Mouse (Mus musculus) myocyte (in vitro differentiated cells): ENCODE data around the gene Phactr4.
A peak's percentile ranks its signal among the peaks of the same experiment; 100 is the strongest.

Source experiments
- CEBPB ChIP-seq: IDR thresholded peaks from 2 replicates; pipeline ENCODE4 v1.6.1; 2011; ENCODE audit warnings: mild to moderate bottlenecking, moderate library complexity; ENCODE audit not compliant: poor library complexity, insufficient read depth, severe bottlenecking
- E2F4 ChIP-seq: IDR thresholded peaks from one replicate; pipeline ENCODE4 v1.6.1; 2011; ENCODE audit warnings: mild to moderate bottlenecking, control low read depth, moderate library complexity; ENCODE audit not compliant: insufficient read depth
- MAX ChIP-seq: IDR thresholded peaks from one replicate; pipeline ENCODE4 v1.6.1; 2011; ENCODE audit warnings: low read depth, mild to moderate bottlenecking, control low read depth
- MYOD1 ChIP-seq, 3 experiments: IDR thresholded peaks; one replicate each; pipeline ENCODE4 v1.6.1; 2011; ENCODE audit warnings: control low read depth in 2 of 3, low read depth in 2 of 3, mild to moderate bottlenecking in 2 of 3, moderate library complexity in 1 of 3; ENCODE audit not compliant: insufficient read length in 2 of 3, control insufficient read depth in 1 of 3
- MYOG ChIP-seq, 3 experiments: IDR thresholded peaks; one replicate each; pipeline ENCODE4 v1.6.1; 2011; ENCODE audit warnings: control low read depth in 2 of 3, low read depth in 2 of 3, mild to moderate bottlenecking in 2 of 3; ENCODE audit not compliant: insufficient read length in 2 of 3, control insufficient read depth in 1 of 3, insufficient read depth in 1 of 3
- POLR2A ChIP-seq: IDR thresholded peaks from one replicate; pipeline ENCODE4 v1.6.1; 2011; ENCODE audit warnings: low read depth, mild to moderate bottlenecking, control low read depth, moderate library complexity; ENCODE audit not compliant: insufficient read length
- POLR2AphosphoS2 ChIP-seq: IDR thresholded peaks from one replicate; pipeline ENCODE4 v1.6.1; 2011; ENCODE audit warnings: low read depth, control low read depth; ENCODE audit not compliant: insufficient read length
- TCF12 ChIP-seq: IDR thresholded peaks from one replicate; pipeline ENCODE4 v1.6.1; 2011; ENCODE audit warnings: mild to moderate bottlenecking, control low read depth; ENCODE audit not compliant: poor library complexity, insufficient read depth, severe bottlenecking
- TCF3 ChIP-seq: IDR thresholded peaks from one replicate; pipeline ENCODE4 v1.6.1; 2011; ENCODE audit warnings: low read depth, control low read depth; ENCODE audit not compliant: insufficient read length
- USF1 ChIP-seq: IDR thresholded peaks from one replicate; pipeline ENCODE4 v1.6.1; 2011; ENCODE audit warnings: low read depth, mild to moderate bottlenecking, control low read depth, moderate library complexity

DNA sequence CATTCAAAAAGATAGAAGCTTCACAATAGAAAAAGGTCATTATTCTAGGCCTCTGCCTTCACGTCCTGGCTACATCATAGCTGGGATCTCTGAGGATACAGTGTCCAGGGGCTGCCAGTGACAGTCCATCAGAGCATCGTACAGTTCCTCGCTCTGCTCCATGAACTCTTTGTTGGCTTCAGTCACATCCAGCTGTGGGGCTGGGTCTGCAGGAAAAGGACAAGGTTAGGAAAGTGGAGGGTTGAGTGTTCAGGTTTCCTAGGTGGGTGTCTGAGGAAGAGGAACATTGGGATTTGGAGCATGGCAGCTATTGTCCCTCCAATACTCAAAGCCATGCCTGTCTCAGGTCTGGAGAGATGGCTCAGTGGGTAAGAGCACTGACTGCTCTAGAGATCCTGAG lies 110.5 kb downstream of the Phactr4 start:
- TF ChIP-seq USF1: no peak
- TF ChIP-seq POLR2A: no peak
- TF ChIP-seq MYOG (IDR thresholded peaks at IDR 0.05; ENCODE audit: control insufficient read depth in 1 of 3, insufficient read depth in 1 of 3, insufficient read length in 2 of 3, low read depth in 2 of 3): no peak
- no peak for TF ChIP-seq MYOD1 (IDR thresholded peaks at IDR 0.05; ENCODE audit: control insufficient read depth in 1 of 3, insufficient read length in 2 of 3, low read depth in 2 of 3)
- TF ChIP-seq MAX: no peak
- no peak for TF ChIP-seq TCF12
- no peak for TF ChIP-seq E2F4
- no peak for TF ChIP-seq CEBPB
- TF ChIP-seq POLR2AphosphoS2: peak; percentile 64
- no peak for TF ChIP-seq TCF3
